Mouse (Mus musculus): ENCODE results near the gene Pym1. TPM values are rescaled to one million over a fixed set of nuclear protein-coding genes. Genes with fewer than 3 reads are reported as not detected.
A peak's percentile ranks its signal among the peaks of the same experiment; 100 is the strongest.
"Not testable (repeated sequence)": the region's sequence is repeated elsewhere in the genome, so short reads cannot be mapped to it uniquely, and the experiment has no call there.

The Pym1 gene
- polyA plus RNA-seq, 1 experiment from 2014 or later: 42.0 TPM

GRCm38 (mm10) chr10:128711318-128711717 is 36.4 kb upstream of the Pym1 start:
- not testable (repeated sequence) for ATAC-seq (ENCODE audit: low FRiP score); H3K4me2 ChIP-seq (replicated peaks); H3K4me1 ChIP-seq (replicated peaks; ENCODE audit: control insufficient read depth, insufficient read depth, low read length); H3K36me3 ChIP-seq (replicated peaks; ENCODE audit: control insufficient read depth, insufficient read depth); H3K9ac ChIP-seq; DNase-seq (ENCODE audit: low spot score); H3K27ac ChIP-seq; H3K4me3 ChIP-seq (replicated peaks; ENCODE audit: low read length); H3K9me3 ChIP-seq (ENCODE audit: control insufficient read depth, low read length); H3K27me3 ChIP-seq (ENCODE audit: control insufficient read depth, insufficient read depth, low read length)
- 97% methylated on average over 7 of the region's 7 CpGs for WGBS

GRCm38 (mm10) chr10:128715559-128716537 is 31.8 kb upstream of the Pym1 start:
- DNase-seq (ENCODE audit: low spot score) (no peak), ATAC-seq (ENCODE audit: low FRiP score) (no peak)
- Histone ChIP-seq H3K27me3 (ENCODE audit: control insufficient read depth, insufficient read depth, low read length) (no peaks in the 10 kb centered on the region), H3K4me2 (replicated peaks) (no peak overlapping the region), H3K4me1 (replicated peaks; ENCODE audit: control insufficient read depth, insufficient read depth, low read length) (no peaks in the 10 kb centered on the region), H3K27ac (no peak overlapping the region), H3K4me3 (replicated peaks; ENCODE audit: low read length) (no peak overlapping the region), H3K9me3 (ENCODE audit: control insufficient read depth, low read length) (no peaks in the 10 kb centered on the region), H3K9ac (no peak overlapping the region), H3K36me3 (replicated peaks; ENCODE audit: control insufficient read depth, insufficient read depth) (no peaks in the 10 kb centered on the region)
- WGBS: 88% methylated on average over 19 of the region's 19 CpGs

- H3K9ac ChIP-seq; H3K9me3 ChIP-seq (ENCODE audit: control insufficient read depth, low read length); H3K27me3 ChIP-seq (ENCODE audit: control insufficient read depth, insufficient read depth, low read length); DNase-seq (ENCODE audit: low spot score); ATAC-seq (ENCODE audit: low FRiP score); H3K36me3 ChIP-seq (replicated peaks; ENCODE audit: control insufficient read depth, insufficient read depth); H3K4me2 ChIP-seq (replicated peaks); H3K4me3 ChIP-seq (replicated peaks; ENCODE audit: low read length); H3K4me1 ChIP-seq (replicated peaks; ENCODE audit: control insufficient read depth, insufficient read depth, low read length); H3K27ac ChIP-seq: not testable (repeated sequence)
- WGBS: 83% methylated on average over 3 of the region's 4 CpGs
These were observed 22.2 kb upstream of the Pym1 start for GRCm38 (mm10) chr10:128725466-128725865.

DNA sequence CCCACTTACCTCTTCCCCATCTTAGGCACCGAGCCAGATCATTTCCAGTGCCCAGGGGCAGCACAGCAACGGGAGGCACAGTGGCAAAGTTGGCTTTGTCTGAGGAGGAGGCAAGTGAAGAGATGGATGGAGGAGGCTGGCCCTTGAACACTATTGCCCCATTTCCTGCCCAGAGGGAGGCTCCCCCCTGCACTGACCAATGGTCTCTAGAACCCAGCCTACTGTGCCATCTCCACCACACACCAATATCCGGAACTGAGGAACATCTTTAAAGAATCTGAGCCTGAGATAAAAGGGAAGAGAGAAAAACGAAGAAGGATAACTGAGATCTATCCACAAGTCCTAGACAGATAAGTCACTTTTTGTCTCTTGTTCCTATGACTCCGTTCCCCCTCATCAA is 19.6 kb upstream of the Pym1 start:
- no peaks in the 10 kb centered on the region for H3K9me3 ChIP-seq (ENCODE audit: control insufficient read depth, low read length)
- H3K4me3 ChIP-seq (replicated peaks; ENCODE audit: low read length): no peak overlapping the region
- no peaks in the 10 kb centered on the region for H3K4me1 ChIP-seq (replicated peaks; ENCODE audit: control insufficient read depth, insufficient read depth, low read length)
- no peak overlapping the region for H3K4me2 ChIP-seq (replicated peaks)
- WGBS: 88% methylated on average over 5 of the region's 5 CpGs
- no peak overlapping the region for H3K27ac ChIP-seq
- no peak for DNase-seq (ENCODE audit: low spot score)
- H3K9ac ChIP-seq: no peak overlapping the region
- ATAC-seq (ENCODE audit: low FRiP score): no peak
- H3K36me3 ChIP-seq (replicated peaks; ENCODE audit: control insufficient read depth, insufficient read depth): no peaks in the 10 kb centered on the region
- H3K27me3 ChIP-seq (ENCODE audit: control insufficient read depth, insufficient read depth, low read length): no peaks in the 10 kb centered on the region

DNA sequence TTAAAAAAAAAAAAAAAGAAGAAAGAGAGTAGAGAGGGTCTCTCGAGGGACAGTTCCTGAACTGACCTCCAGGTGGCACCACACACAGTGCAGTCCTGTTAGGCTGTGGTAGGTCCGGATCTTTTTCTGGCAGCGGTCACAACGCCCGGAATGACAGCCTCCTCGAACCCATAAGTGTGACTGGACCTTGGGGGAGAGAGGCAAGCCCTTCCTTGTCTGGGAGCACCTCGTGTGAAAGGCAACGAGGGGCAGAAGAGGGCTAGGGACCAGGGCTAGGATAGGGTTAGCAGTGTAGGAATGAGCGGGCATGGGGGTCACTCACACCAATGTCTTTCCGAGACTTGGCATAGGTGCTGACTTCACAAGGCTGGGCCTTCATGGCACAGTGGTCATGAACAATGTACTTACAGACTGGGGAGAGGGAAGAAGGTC is 16.7 kb upstream of the Pym1 start:
- H3K9me3 ChIP-seq (ENCODE audit: control insufficient read depth, low read length): no peaks in the 10 kb centered on the region
- no peak overlapping the region for H3K4me3 ChIP-seq (replicated peaks; ENCODE audit: low read length)
- H3K36me3 ChIP-seq (replicated peaks; ENCODE audit: control insufficient read depth, insufficient read depth): no peaks in the 10 kb centered on the region
- DNase-seq (ENCODE audit: low spot score) (peak; percentile 68), ATAC-seq (ENCODE audit: low FRiP score) (no peak)
- no peaks in the 10 kb centered on the region for H3K4me1 ChIP-seq (replicated peaks; ENCODE audit: control insufficient read depth, insufficient read depth, low read length)
- no peak overlapping the region for H3K27ac ChIP-seq
- no peak overlapping the region for H3K4me2 ChIP-seq (replicated peaks)
- no peaks in the 10 kb centered on the region for H3K27me3 ChIP-seq (ENCODE audit: control insufficient read depth, insufficient read depth, low read length)
- WGBS: 21% methylated on average over 10 of the region's 10 CpGs
- no peak overlapping the region for H3K9ac ChIP-seq

DNA sequence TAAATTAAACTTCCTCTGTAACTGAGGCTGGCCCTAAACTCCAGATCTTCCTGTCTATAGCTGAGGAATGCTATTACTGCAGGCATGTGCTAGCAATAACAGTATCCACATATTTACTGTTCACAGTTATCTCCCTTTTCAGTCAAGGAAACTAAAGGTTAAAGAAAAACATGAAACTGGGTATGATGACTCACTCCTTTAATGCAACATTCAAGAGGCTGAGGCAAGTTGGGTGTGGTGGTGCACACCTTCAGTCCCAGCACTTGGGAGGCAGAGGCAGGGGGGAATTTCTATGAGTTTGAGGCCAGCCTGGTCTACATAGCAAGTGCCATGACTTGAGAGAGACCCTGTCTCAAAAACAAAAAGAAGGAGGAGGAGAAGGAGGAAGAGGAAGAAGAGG is 15.7 kb upstream of the Pym1 start:
- no peaks in the 10 kb centered on the region for H3K4me1 ChIP-seq (replicated peaks; ENCODE audit: control insufficient read depth, insufficient read depth, low read length)
- no peak for DNase-seq (ENCODE audit: low spot score)
- no peaks in the 10 kb centered on the region for H3K36me3 ChIP-seq (replicated peaks; ENCODE audit: control insufficient read depth, insufficient read depth)
- ATAC-seq (ENCODE audit: low FRiP score): no peak
- no peaks in the 10 kb centered on the region for H3K27me3 ChIP-seq (ENCODE audit: control insufficient read depth, insufficient read depth, low read length)
- no peak overlapping the region for H3K27ac ChIP-seq
- H3K9me3 ChIP-seq (ENCODE audit: control insufficient read depth, low read length): no peaks in the 10 kb centered on the region
- no peak overlapping the region for H3K4me2 ChIP-seq (replicated peaks)
- H3K4me3 ChIP-seq (replicated peaks; ENCODE audit: low read length): no peak overlapping the region
- H3K9ac ChIP-seq: no peak overlapping the region

- DNase-seq (ENCODE audit: low spot score): no peak
- 7% methylated on average over 15 of the region's 15 CpGs for WGBS
- no peak overlapping the region for H3K4me3 ChIP-seq (replicated peaks; ENCODE audit: low read length)
These were observed 10.3 kb upstream of the Pym1 start for GRCm38 (mm10) chr10:128737435-128737834.

GRCm38 (mm10) chr10:128740296-128740695 is 7.4 kb upstream of the Pym1 start:
- Histone ChIP-seq H3K4me3 (replicated peaks; ENCODE audit: low read length) (no peak overlapping the region), H3K9ac (no peak overlapping the region), H3K9me3 (ENCODE audit: control insufficient read depth, low read length) (no peaks in the 10 kb centered on the region), H3K36me3 (replicated peaks; ENCODE audit: control insufficient read depth, insufficient read depth) (no peaks in the 10 kb centered on the region), H3K27me3 (ENCODE audit: control insufficient read depth, insufficient read depth, low read length) (peaks cover 32% of the 10 kb centered on the region), H3K27ac (no peak overlapping the region), H3K4me1 (replicated peaks; ENCODE audit: control insufficient read depth, insufficient read depth, low read length) (peaks cover 14% of the 10 kb centered on the region; the same call in 1 of the 2 replicates), H3K4me2 (replicated peaks) (no peak overlapping the region)
- no peak for DNase-seq (ENCODE audit: low spot score)
- ATAC-seq (ENCODE audit: low FRiP score): no peak
- 73% methylated on average over 2 of the region's 2 CpGs for WGBS

More at GRCm38 (mm10) chr10:128737435-128737834, 10.3 kb upstream of the Pym1 start:
- no peaks in the 10 kb centered on the region for H3K4me1 ChIP-seq (replicated peaks; ENCODE audit: control insufficient read depth, insufficient read depth, low read length)
- no peak for ATAC-seq (ENCODE audit: low FRiP score)
- no peaks in the 10 kb centered on the region for H3K9me3 ChIP-seq (ENCODE audit: control insufficient read depth, low read length)
- H3K27me3 ChIP-seq (ENCODE audit: control insufficient read depth, insufficient read depth, low read length): peaks cover 10% of the 10 kb centered on the region; the same call in 1 of the 2 replicates
- H3K4me2 ChIP-seq (replicated peaks): peak overlapping the region; percentile 39
- no peak overlapping the region for H3K27ac ChIP-seq
- no peaks in the 10 kb centered on the region for H3K36me3 ChIP-seq (replicated peaks; ENCODE audit: control insufficient read depth, insufficient read depth)
- H3K9ac ChIP-seq: peak overlapping the region; percentile 31; the same call in 1 of the 2 replicates

DNA sequence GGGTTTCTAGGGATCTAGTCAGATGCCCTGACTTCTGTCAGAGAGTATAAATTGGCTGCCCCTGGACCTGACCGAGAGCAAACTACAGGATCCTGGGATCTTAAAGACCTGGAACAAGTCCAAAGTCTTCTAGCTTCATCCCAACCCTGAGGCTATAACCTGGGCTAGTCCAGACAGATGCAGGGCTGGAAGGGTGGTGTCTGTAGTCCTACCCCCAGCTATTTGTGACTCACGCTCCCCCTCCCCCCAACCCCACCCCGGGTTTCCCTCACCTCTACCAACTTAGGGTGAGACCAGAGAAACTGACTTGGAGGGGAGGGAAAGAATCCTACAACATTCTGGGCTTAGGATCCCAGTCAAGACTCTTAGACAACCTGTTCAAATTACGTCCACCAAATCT is 5.1 kb upstream of the Pym1 start:
- no peak for DNase-seq (ENCODE audit: low spot score)
- Histone ChIP-seq H3K4me1 (replicated peaks; ENCODE audit: control insufficient read depth, insufficient read depth, low read length) (peaks cover 18% of the 10 kb centered on the region), H3K4me2 (replicated peaks) (peak overlapping the region; percentile 97; the same call in 1 of the 2 replicates), H3K27me3 (ENCODE audit: control insufficient read depth, insufficient read depth, low read length) (peaks cover 38% of the 10 kb centered on the region), H3K36me3 (replicated peaks; ENCODE audit: control insufficient read depth, insufficient read depth) (no peaks in the 10 kb centered on the region), H3K9me3 (ENCODE audit: control insufficient read depth, low read length) (no peaks in the 10 kb centered on the region), H3K27ac (no peak overlapping the region), H3K9ac (no peak overlapping the region), H3K4me3 (replicated peaks; ENCODE audit: low read length) (no peak overlapping the region; the same call in 1 of the 2 replicates)
- no peak for ATAC-seq (ENCODE audit: low FRiP score)
- 46% methylated on average over 4 of the region's 4 CpGs for WGBS
